20 mouse cellular contexts compared by ENCODE assay signal in genomic region chr19:28771836-28772235, GRCm38 (mm10).
"Had no signal": no experiment of that assay in that cellular context is flagged by ENCODE, and none has a peak within 500 bp of the region (broad histone marks: within the 10 kb centered on the region; RNA-seq: fewer than 3 reads in every experiment).

No protein-coding gene starts in this region.

- H3K9ac ChIP-seq: limb, embryonic 12.5 days; limb, embryonic 15.5 days; liver, embryonic 12.5 days; liver, embryonic 15.5 days; lung, embryonic 15.5 days; midbrain, embryonic 12.5 days; midbrain, embryonic 15.5 days; neural tube, embryonic 12.5 days; neural tube, embryonic 15.5 days had no signal

- H3K4me3 ChIP-seq: limb, embryonic 12.5 days; limb, embryonic 15.5 days; liver, embryonic 12.5 days; liver, embryonic 15.5 days; lung, embryonic 15.5 days; midbrain, embryonic 12.5 days; midbrain, embryonic 15.5 days; neural tube, embryonic 12.5 days; neural tube, embryonic 15.5 days had no signal

- H3K4me2 ChIP-seq: limb, embryonic 12.5 days; limb, embryonic 15.5 days; liver, embryonic 12.5 days; liver, embryonic 15.5 days; lung, embryonic 15.5 days; midbrain, embryonic 12.5 days; midbrain, embryonic 15.5 days; neural tube, embryonic 12.5 days; neural tube, embryonic 15.5 days had no signal

- H3K36me3 ChIP-seq: limb, embryonic 12.5 days; limb, embryonic 15.5 days; liver, embryonic 12.5 days; liver, embryonic 15.5 days; lung, embryonic 15.5 days; midbrain, embryonic 12.5 days; midbrain, embryonic 15.5 days; neural tube, embryonic 12.5 days; neural tube, embryonic 15.5 days had no signal

- H3K4me1 ChIP-seq: limb, embryonic 12.5 days; limb, embryonic 15.5 days; liver, embryonic 15.5 days; lung, embryonic 15.5 days; midbrain, embryonic 15.5 days; neural tube, embryonic 12.5 days; neural tube, embryonic 15.5 days had no signal

- H3K9me3 ChIP-seq: limb, embryonic 15.5 days; liver, embryonic 12.5 days; liver, embryonic 15.5 days; lung, embryonic 15.5 days; midbrain, embryonic 12.5 days; midbrain, embryonic 15.5 days; neural tube, embryonic 12.5 days; neural tube, embryonic 15.5 days had no signal

- H3K27me3 ChIP-seq: limb, embryonic 12.5 days; limb, embryonic 15.5 days; liver, embryonic 15.5 days; lung, embryonic 15.5 days; midbrain, embryonic 12.5 days; neural tube, embryonic 12.5 days; neural tube, embryonic 15.5 days had no signal

- ATAC-seq: liver, embryonic 12.5 days; midbrain, embryonic 15.5 days had no signal

- H3K27ac ChIP-seq: limb, embryonic 12.5 days; limb, embryonic 15.5 days; liver, embryonic 12.5 days; liver, embryonic 15.5 days; lung, embryonic 15.5 days; midbrain, embryonic 12.5 days; midbrain, embryonic 15.5 days; neural tube, embryonic 12.5 days; neural tube, embryonic 15.5 days; stomach, postnatal 0 days had no signal

- DNase-seq: kidney, adult 9 months; kidney, postnatal 14 days; kidney, postnatal 4 days; lung, adult 18-20 months; lung, postnatal 10 days; lung, postnatal 4 days; right cerebral cortex, adult 18-20 months; right cerebral cortex, postnatal 14 days; right cerebral cortex, postnatal 4 days; thymus, postnatal 36 days had no signal
